Mouse (Mus musculus) neural tube, embryonic 12.5 days (tissue): Measurements from ENCODE around the gene Galnt11. TPM values are rescaled to one million over a fixed set of nuclear protein-coding genes. Genes with fewer than 3 reads are reported as not detected.
"Not testable (repeated sequence)": the region's sequence is repeated elsewhere in the genome, so short reads cannot be mapped to it uniquely, and the experiment has no call there.

ENCODE experiments used
- ATAC-seq: fragments of 200-750 bp; cut with Nextera tagmentation; 2 replicates; pipeline ENCODE4 v1.8.0; 2017; ENCODE audit warnings: low read depth, mild to moderate bottlenecking, moderate TSS enrichment, moderate library complexity; ENCODE audit not compliant: low FRiP score
- H3K27ac ChIP-seq: fragments of 300-500 bp; sonication (generic); 2 replicates; pipeline ENCODE4 v1.5.1; 2016
- H3K27me3 ChIP-seq: fragments of 300-500 bp; sonication (generic); replicated peaks from 2 replicates; pipeline ENCODE4 v1.6.1; 2016; ENCODE audit warnings: mild to moderate bottlenecking
- H3K36me3 ChIP-seq: fragments of 300-500 bp; sonication (generic); 2 replicates; pipeline ENCODE4 v1.6.1; 2016; ENCODE audit warnings: mild to moderate bottlenecking
- H3K4me1 ChIP-seq: fragments of 300-500 bp; sonication (generic); 2 replicates; pipeline ENCODE4 v1.6.1; 2016
- H3K4me2 ChIP-seq: fragments of 300-500 bp; sonication (generic); replicated peaks from 2 replicates; pipeline ENCODE4 v1.6.1; 2016; ENCODE audit warnings: mild to moderate bottlenecking
- H3K4me3 ChIP-seq: fragments of 300-500 bp; sonication (generic); 2 replicates; pipeline ENCODE4 v1.5.1; 2016
- H3K9ac ChIP-seq: fragments of 300-500 bp; sonication (generic); 2 replicates; pipeline ENCODE4 v1.6.1; 2016; ENCODE audit warnings: mild to moderate bottlenecking
- H3K9me3 ChIP-seq: fragments of 300-500 bp; sonication (generic); 2 replicates; pipeline ENCODE4 v1.6.1; 2016; ENCODE audit warnings: mild to moderate bottlenecking
- WGBS: fragments of 180-500 bp; shearing (Covaris S2); methylation state at CpG from one replicate; pipeline ENCODE4 v1.1.7; 2016; 5-methylcytosine and 5-hydroxymethylcytosine counted together
- polyA plus RNA-seq: library from polyadenylated mRNA; unstranded; fragments of >200 nt; fragmentation: Nextera tagmentation; extraction: Ambion mirVana; gene quantifications from 2 replicates; pipeline ENCODE4 v1.2.1, GENCODE M21; 2016

The Galnt11 gene
- polyA plus RNA-seq: 44.3 and 47.4 TPM in 2 replicates

DNA sequence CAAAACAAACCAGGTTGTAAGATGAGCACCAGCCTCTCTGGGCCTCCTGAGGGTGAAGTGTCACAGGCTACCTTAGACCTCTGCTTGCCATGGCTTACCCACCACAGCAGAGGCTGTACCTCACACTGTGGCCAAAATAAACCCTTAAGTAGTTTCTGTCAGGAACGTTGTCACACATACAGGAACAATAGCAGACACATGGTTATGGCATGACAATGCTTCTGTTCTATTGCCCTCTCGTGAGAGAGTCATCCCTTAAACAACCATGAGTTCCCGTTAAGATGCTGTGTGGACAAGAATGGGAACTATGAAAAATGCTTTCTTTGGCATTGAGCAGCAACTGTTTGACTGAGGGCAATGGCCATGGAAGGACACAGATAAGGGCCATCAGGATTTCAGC is at the start of gene Galnt11:
Galnt11 (plus strand) TSS at position 301 of the 400 bp plus-strand sequence.
- no peak for ATAC-seq

DNA sequence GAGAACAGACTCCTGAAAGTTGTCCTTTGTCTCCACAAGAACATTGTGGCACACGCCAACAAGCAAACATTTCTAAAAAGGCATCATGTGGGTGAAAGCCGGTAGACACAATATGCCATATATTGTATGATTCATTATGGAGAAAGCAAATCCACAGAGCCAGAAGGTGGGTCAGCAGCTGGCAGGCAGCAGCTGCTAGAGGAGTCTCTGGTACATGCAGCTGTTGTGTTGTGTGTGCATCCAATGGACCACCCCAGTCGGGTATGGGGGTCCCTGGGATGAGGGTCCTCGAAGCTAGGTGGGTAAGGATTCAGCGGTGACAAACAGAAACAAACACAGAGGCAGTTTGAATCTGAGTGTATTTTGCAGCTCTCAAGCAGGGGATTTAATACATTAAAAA is 43.8 kb upstream of the Galnt11 start:
- H3K4me1 ChIP-seq, H3K9me3 ChIP-seq, ATAC-seq, H3K4me3 ChIP-seq, H3K9ac ChIP-seq, H3K36me3 ChIP-seq, H3K27ac ChIP-seq, H3K4me2 ChIP-seq, H3K27me3 ChIP-seq: not testable (repeated sequence)
- WGBS: 91% methylated on average over 5 of the region's 5 CpGs

More for the DNA sequence above, at the start of gene Galnt11:
- H3K4me2 ChIP-seq: peak within 1 kb of the TSS; percentile 63
- WGBS: 89% methylated on average over 3 of the region's 3 CpGs
- no peaks in the 10 kb centered on the region; the same call in none of the 2 replicates for H3K4me1 ChIP-seq
- no peaks in the 10 kb centered on the region for H3K9me3 ChIP-seq
- peak within 1 kb of the TSS; percentile 81 for H3K4me3 ChIP-seq
- no peaks in the 10 kb centered on the region for H3K36me3 ChIP-seq
- H3K27me3 ChIP-seq: no peaks in the 10 kb centered on the region
- H3K9ac ChIP-seq: peak within 1 kb of the TSS; percentile 86
- H3K27ac ChIP-seq: no peak within 1 kb of the TSS

DNA sequence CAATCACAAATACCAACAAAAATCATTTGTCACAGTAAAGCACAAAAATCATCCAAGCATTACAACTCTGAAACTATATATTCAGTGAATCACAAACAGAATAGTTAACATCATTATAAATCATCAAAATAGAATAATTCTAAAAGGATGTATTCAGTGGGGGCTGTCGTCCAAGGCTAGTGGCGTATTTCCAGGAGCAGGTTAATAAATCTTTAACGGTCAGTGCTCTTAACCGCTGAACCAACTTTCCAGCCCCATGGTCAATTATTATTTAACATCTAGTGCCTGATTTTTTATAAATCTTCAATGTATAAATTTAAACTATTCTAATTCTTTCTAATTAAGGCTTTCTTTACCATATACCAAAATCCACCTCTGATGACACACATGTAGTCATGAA is 43.2 kb upstream of the Galnt11 start:
- not testable (repeated sequence) for H3K4me2 ChIP-seq, H3K9ac ChIP-seq, H3K27me3 ChIP-seq, H3K4me1 ChIP-seq, H3K4me3 ChIP-seq, H3K36me3 ChIP-seq, H3K9me3 ChIP-seq, ATAC-seq, H3K27ac ChIP-seq
- 80% methylated on average over 4 of the region's 4 CpGs for WGBS

GRCm38 (mm10) chr5:25179284-25179683 is 42.4 kb upstream of the Galnt11 start:
- ATAC-seq: no peak
- WGBS: 96% methylated on average over 4 of the region's 4 CpGs
- no peaks in the 10 kb centered on the region for H3K27me3 ChIP-seq
- no peak overlapping the region for H3K4me3 ChIP-seq
- H3K9me3 ChIP-seq: no peaks in the 10 kb centered on the region
- no peak overlapping the region for H3K9ac ChIP-seq
- H3K36me3 ChIP-seq: no peaks in the 10 kb centered on the region
- no peak overlapping the region for H3K27ac ChIP-seq
- no peaks in the 10 kb centered on the region for H3K4me1 ChIP-seq
- H3K4me2 ChIP-seq: no peak overlapping the region

DNA sequence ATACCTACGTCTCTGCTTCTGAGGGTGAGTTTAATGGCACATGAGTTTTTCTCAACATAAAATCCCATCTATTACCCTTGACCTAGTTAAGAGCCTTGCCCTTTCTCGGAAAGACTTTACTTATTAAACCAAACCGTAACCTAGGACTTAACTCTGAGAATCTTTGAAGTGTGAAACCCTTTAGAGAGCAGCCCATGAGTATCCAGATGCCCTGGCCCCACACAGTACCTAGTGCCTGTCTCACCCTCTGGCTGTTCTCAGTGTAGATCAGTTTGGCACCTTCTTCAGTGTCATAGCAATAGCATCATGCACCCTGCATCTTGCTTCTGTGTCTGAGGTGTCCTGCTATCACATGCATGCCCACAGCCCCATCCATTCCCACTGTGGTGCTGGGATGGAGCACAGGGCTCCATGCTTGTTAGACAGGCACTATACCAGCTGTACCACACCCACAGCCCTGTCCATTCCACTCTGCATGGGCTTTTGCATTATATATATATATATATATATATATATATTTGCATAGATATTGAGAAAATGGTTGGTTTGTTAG is 41.7 kb upstream of the Galnt11 start:
- Histone ChIP-seq H3K4me3 (no peak overlapping the region), H3K9me3 (no peaks in the 10 kb centered on the region), H3K4me1 (no peaks in the 10 kb centered on the region), H3K27me3 (no peaks in the 10 kb centered on the region), H3K36me3 (no peaks in the 10 kb centered on the region), H3K9ac (no peak overlapping the region), H3K4me2 (no peak overlapping the region), H3K27ac (no peak overlapping the region)
- WGBS: 94% methylated on average over 3 of the region's 3 CpGs
- no peak for ATAC-seq

- WGBS: 82% methylated on average over 1 of the region's 1 CpGs
These were observed 40.6 kb upstream of the Galnt11 start, which contains the start of gene Galntl5 for GRCm38 (mm10) chr5:25181004-25181531. Gene Galntl5, plus strand, starts transcription at chr5:25181460.

DNA sequence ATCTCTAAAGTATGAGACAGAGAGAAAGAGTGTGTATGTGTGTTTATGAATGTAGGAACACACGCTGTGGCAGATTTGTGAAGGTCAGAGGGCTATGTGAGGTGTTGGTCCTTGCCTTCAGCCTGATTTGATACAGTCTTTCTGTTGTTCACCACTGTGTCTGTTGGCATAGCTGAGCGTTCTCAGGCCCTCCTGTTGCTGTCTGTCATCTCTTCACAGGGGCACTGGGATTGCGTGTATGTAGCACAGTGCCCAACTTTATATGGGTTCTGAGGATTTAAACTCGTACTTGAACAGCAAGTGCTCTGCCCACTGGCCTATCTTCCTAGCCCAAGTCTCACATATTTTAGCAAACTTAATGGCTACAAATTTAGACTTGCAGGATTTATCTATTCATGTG is 38.1 kb upstream of the Galnt11 start:
- Histone ChIP-seq H3K36me3 (no peaks in the 10 kb centered on the region), H3K9ac (no peak overlapping the region), H3K9me3 (no peaks in the 10 kb centered on the region), H3K4me1 (no peaks in the 10 kb centered on the region), H3K4me2 (no peak overlapping the region), H3K4me3 (no peak overlapping the region), H3K27ac (no peak overlapping the region), H3K27me3 (no peaks in the 10 kb centered on the region)
- 89% methylated on average over 4 of the region's 4 CpGs for WGBS
- no peak for ATAC-seq

More at GRCm38 (mm10) chr5:25181004-25181531, 40.6 kb upstream of the Galnt11 start, which contains the start of gene Galntl5:
- H3K9ac ChIP-seq: no peak within 1 kb of the TSS
- H3K9me3 ChIP-seq: no peaks in the 10 kb centered on the region
- H3K4me3 ChIP-seq: no peak within 1 kb of the TSS
- H3K4me2 ChIP-seq: no peak within 1 kb of the TSS
- H3K27me3 ChIP-seq: no peaks in the 10 kb centered on the region
- H3K4me1 ChIP-seq: no peaks in the 10 kb centered on the region
- H3K36me3 ChIP-seq: no peaks in the 10 kb centered on the region
- no peak within 1 kb of the TSS for H3K27ac ChIP-seq
- no peak for ATAC-seq

GRCm38 (mm10) chr5:25184594-25184993 is 37.1 kb upstream of the Galnt11 start:
- H3K27me3 ChIP-seq: no peaks in the 10 kb centered on the region
- no peak overlapping the region for H3K9ac ChIP-seq
- H3K4me2 ChIP-seq: no peak overlapping the region
- ATAC-seq: no peak
- H3K36me3 ChIP-seq: no peaks in the 10 kb centered on the region
- no peaks in the 10 kb centered on the region for H3K9me3 ChIP-seq
- no peaks in the 10 kb centered on the region for H3K4me1 ChIP-seq
- 63% methylated on average over 2 of the region's 2 CpGs for WGBS
- no peak overlapping the region for H3K4me3 ChIP-seq
- H3K27ac ChIP-seq: no peak overlapping the region

GRCm38 (mm10) chr5:25187727-25188126 is 34.0 kb upstream of the Galnt11 start:
- H3K27ac ChIP-seq: no peak overlapping the region

GRCm38 (mm10) chr5:25188802-25189201 is 32.9 kb upstream of the Galnt11 start:
- Histone ChIP-seq H3K4me3 (no peak overlapping the region), H3K27ac (no peak overlapping the region), H3K27me3 (no peaks in the 10 kb centered on the region), H3K4me1 (no peaks in the 10 kb centered on the region), H3K36me3 (no peaks in the 10 kb centered on the region), H3K9ac (no peak overlapping the region), H3K9me3 (no peaks in the 10 kb centered on the region), H3K4me2 (no peak overlapping the region)
- WGBS: 59% methylated on average over 1 of the region's 1 CpGs
- no peak for ATAC-seq

More at GRCm38 (mm10) chr5:25187727-25188126, 34.0 kb upstream of the Galnt11 start:
- H3K4me2 ChIP-seq: no peak overlapping the region
- H3K9me3 ChIP-seq: no peaks in the 10 kb centered on the region
- H3K4me3 ChIP-seq: no peak overlapping the region
- H3K4me1 ChIP-seq: no peaks in the 10 kb centered on the region
- ATAC-seq: no peak
- no peak overlapping the region for H3K9ac ChIP-seq
- no peaks in the 10 kb centered on the region for H3K27me3 ChIP-seq
- H3K36me3 ChIP-seq: no peaks in the 10 kb centered on the region

- ATAC-seq: no peak
These were observed 31.2 kb upstream of the Galnt11 start for GRCm38 (mm10) chr5:25190521-25190920.

GRCm38 (mm10) chr5:25211872-25212271 is 9.8 kb upstream of the Galnt11 start:
- Histone ChIP-seq H3K9me3 (no peaks in the 10 kb centered on the region), H3K4me2 (no peak overlapping the region), H3K9ac (no peak overlapping the region), H3K4me1 (no peaks in the 10 kb centered on the region), H3K27me3 (no peaks in the 10 kb centered on the region), H3K36me3 (no peaks in the 10 kb centered on the region), H3K27ac (no peak overlapping the region), H3K4me3 (no peak overlapping the region)
- WGBS: 86% methylated on average over 1 of the region's 1 CpGs
- no peak for ATAC-seq

More at GRCm38 (mm10) chr5:25190521-25190920, 31.2 kb upstream of the Galnt11 start:
- Histone ChIP-seq H3K36me3 (no peaks in the 10 kb centered on the region), H3K9me3 (no peaks in the 10 kb centered on the region), H3K4me3 (no peak overlapping the region), H3K27ac (no peak overlapping the region), H3K4me2 (no peak overlapping the region), H3K4me1 (no peaks in the 10 kb centered on the region), H3K27me3 (no peaks in the 10 kb centered on the region), H3K9ac (no peak overlapping the region)
- WGBS: 85% methylated on average over 2 of the region's 2 CpGs

DNA sequence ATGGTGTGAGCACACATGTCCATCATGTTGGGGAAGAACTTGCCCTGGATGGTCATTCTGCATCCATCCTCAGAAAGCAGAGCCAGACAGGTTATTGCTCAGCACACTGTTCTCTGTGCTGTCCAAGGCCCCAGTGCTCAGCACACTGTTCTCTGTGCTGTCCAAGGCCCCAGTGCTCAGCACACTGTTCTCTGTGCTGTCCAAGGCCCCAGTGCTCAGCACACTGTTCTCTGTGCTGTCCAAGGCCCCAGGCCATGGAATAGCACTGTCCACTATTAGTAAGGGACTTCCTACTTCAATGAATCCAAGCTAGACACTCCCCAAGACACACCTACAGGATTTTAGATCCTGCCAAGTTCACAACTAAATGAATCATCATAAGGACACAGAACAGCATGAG is 8.5 kb upstream of the Galnt11 start:
- H3K4me1 ChIP-seq, ATAC-seq, H3K9me3 ChIP-seq, H3K36me3 ChIP-seq, H3K27ac ChIP-seq, H3K4me3 ChIP-seq, H3K27me3 ChIP-seq, H3K4me2 ChIP-seq, H3K9ac ChIP-seq: not testable (repeated sequence)
